Mouse (Mus musculus) spleen, adult 2 months (tissue): ENCODE measurements around the gene Hjurp.

ENCODE experiments used
- CTCF ChIP-seq: fragments of 200-500 bp; IDR thresholded peaks from 2 replicates; pipeline ENCODE4 v1.5.1; 2011; ENCODE audit warnings: mild to moderate bottlenecking, inconsistent platforms; ENCODE audit not compliant: insufficient read depth, insufficient read length, insufficient replicate concordance; ENCODE audit errors: extremely low read depth
- POLR2A ChIP-seq: fragments of 200-500 bp; IDR thresholded peaks from 2 replicates; pipeline ENCODE4 v1.6.1; 2011; ENCODE audit warnings: low read depth, low read length, inconsistent platforms

DNA sequence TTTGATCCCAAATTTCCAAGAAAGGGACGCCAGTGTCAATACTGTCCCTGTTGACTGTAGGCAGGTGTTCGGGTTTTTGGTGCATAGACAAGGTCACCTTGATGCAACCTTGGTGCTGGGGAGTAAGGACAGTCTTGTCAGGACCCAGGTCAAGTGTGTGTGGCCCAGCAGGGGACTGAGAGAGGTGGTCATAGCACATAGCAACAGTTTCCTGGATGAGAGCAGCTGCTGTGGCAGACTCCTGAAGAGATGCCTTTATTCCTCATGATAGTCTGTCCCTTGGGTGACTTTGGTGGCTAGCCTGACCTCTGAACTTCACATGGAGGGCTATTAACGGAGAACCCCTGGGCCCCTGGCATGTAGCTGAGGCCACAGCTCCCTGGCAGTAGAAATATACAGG is 45.7 kb upstream of the Hjurp start:
- TF ChIP-seq CTCF = no peak
- TF ChIP-seq POLR2A = no peak
